ENCODE assay signal across 15 mouse cellular contexts in the genomic region with DNA sequence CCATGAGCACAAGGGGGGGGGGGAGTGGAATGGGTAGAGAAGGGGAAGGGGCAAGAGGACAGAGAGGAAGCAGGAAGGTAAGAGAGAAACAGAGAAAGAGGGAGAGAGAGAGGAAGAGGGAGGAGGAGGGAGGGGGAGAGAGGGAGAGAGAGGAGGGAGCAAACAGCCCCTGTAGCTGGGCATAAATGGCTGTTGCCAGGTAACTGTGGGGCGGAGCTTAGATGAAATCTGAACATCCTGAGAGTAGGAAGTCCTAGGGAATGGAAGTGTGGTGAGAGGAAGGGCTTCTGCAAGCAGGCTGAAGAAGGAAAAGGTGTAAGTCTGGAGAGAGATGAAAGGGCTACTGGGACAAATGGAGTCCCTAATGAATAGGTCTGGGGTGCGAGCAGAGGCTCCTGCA. TPM values are rescaled to one million over a fixed set of nuclear protein-coding genes. Genes with fewer than 3 reads are reported as not detected.
DNase-seq lines count a peak whose midpoint lies in the region; ATAC-seq and TF ChIP-seq lines count a peak whose summit lies in the region.
"Had no signal": no experiment of that assay in that cellular context is flagged by ENCODE, and none has a peak within 500 bp of the region (broad histone marks: within the 10 kb centered on the region; RNA-seq: fewer than 3 reads in every experiment).

No protein-coding gene starts in this region.

- ATAC-seq in kidney, embryonic 14.5 days (ENCODE audit: low FRiP score, low TSS enrichment) = no peak
- ATAC-seq in embryonic facial prominence, embryonic 11.5 days (replicated peaks; ENCODE audit: insufficient number of reproducible peaks, low FRiP score, low TSS enrichment, low read depth) = no peak
- ATAC-seq in limb, embryonic 11.5 days (ENCODE audit: insufficient number of reproducible peaks, low FRiP score, low TSS enrichment, low read depth) = no peak
- ATAC-seq in CD4-positive, CD25-positive, alpha-beta regulatory T cell, adult 4 months = no peak
- ATAC-seq: intestine, embryonic 16.5 days had no signal

- H3K27me3 ChIP-seq in kidney, adult 2 months (replicated peaks; ENCODE audit: control insufficient read depth, insufficient read depth, low read length) = no peaks in the 10 kb centered on the region
- H3K27me3 ChIP-seq in kidney, embryonic 14.5 days (ENCODE audit: control insufficient read depth, insufficient read depth, low read length) = no peaks in the 10 kb centered on the region
- no peaks in the 10 kb centered on the region for H3K27me3 ChIP-seq in embryonic facial prominence, embryonic 11.5 days (ENCODE audit: control insufficient read depth, insufficient read depth, low read length)
- H3K27me3 ChIP-seq in limb, embryonic 11.5 days (ENCODE audit: control insufficient read depth, insufficient read depth, low read length) = no peaks in the 10 kb centered on the region
- H3K27me3 ChIP-seq: CH12.LX; heart, embryonic 12.5 days had no signal

- no peak for TF ChIP-seq POLR2A in kidney, adult 2 months (IDR thresholded peaks at IDR 0.05; ENCODE audit: low read depth, low read length)

- no peak overlapping the region for H3K9ac ChIP-seq in kidney, embryonic 14.5 days (ENCODE audit: low read depth, low read length)
- H3K9ac ChIP-seq in embryonic facial prominence, embryonic 11.5 days (replicated peaks; ENCODE audit: low read length) = no peak overlapping the region
- no peak overlapping the region for H3K9ac ChIP-seq in limb, embryonic 11.5 days (ENCODE audit: low read length)
- H3K9ac ChIP-seq: forebrain, embryonic 12.5 days; heart, embryonic 12.5 days had no signal

- H3K4me3 ChIP-seq in kidney, adult 2 months (ENCODE audit: insufficient read depth, low read depth, low read length) = no peak overlapping the region
- no peak overlapping the region for H3K4me3 ChIP-seq in kidney, embryonic 14.5 days (ENCODE audit: low read length)
- H3K4me3 ChIP-seq in embryonic facial prominence, embryonic 11.5 days (ENCODE audit: low read depth, low read length) = no peak overlapping the region
- H3K4me3 ChIP-seq in limb, embryonic 11.5 days (ENCODE audit: low read depth, low read length) = no peak overlapping the region
- H3K4me3 ChIP-seq: forebrain, embryonic 12.5 days; heart, embryonic 12.5 days; hindbrain, embryonic 10.5 days; myocyte had no signal

- 55% methylated on average over 2 of the region's 2 CpGs for WGBS in kidney, adult 2 months
- 27% methylated on average over 2 of the region's 2 CpGs for WGBS in kidney, embryonic 14.5 days
- 47% methylated on average over 2 of the region's 2 CpGs for WGBS in embryonic facial prominence, embryonic 11.5 days
- 24% methylated on average over 2 of the region's 2 CpGs for WGBS in limb, embryonic 11.5 days

- no peaks in the 10 kb centered on the region for H3K9me3 ChIP-seq in kidney, embryonic 14.5 days (ENCODE audit: control insufficient read depth, low read length)
- no peaks in the 10 kb centered on the region for H3K9me3 ChIP-seq in embryonic facial prominence, embryonic 11.5 days (replicated peaks; ENCODE audit: control insufficient read depth, low read length)
- H3K9me3 ChIP-seq in limb, embryonic 11.5 days (ENCODE audit: control insufficient read depth, low read length) = no peaks in the 10 kb centered on the region
- H3K9me3 ChIP-seq: forebrain, embryonic 12.5 days; heart, embryonic 12.5 days; hindbrain, embryonic 10.5 days had no signal

- H3K36me3 ChIP-seq in kidney, adult 2 months (ENCODE audit: control insufficient read depth, insufficient read depth, low read length) = no peaks in the 10 kb centered on the region
- H3K36me3 ChIP-seq in kidney, embryonic 14.5 days (ENCODE audit: control insufficient read depth, insufficient read depth, low read length) = no peaks in the 10 kb centered on the region
- no peaks in the 10 kb centered on the region for H3K36me3 ChIP-seq in embryonic facial prominence, embryonic 11.5 days (replicated peaks; ENCODE audit: control insufficient read depth, insufficient read depth, low read depth, low read length)
- no peaks in the 10 kb centered on the region for H3K36me3 ChIP-seq in limb, embryonic 11.5 days (ENCODE audit: control insufficient read depth, insufficient read depth, low read length)
- H3K36me3 ChIP-seq: forebrain, embryonic 12.5 days; heart, embryonic 12.5 days; hindbrain, embryonic 10.5 days had no signal

- peaks cover 5% of the 10 kb centered on the region; the same call in 1 of the 2 replicates for H3K4me1 ChIP-seq in kidney, adult 2 months (ENCODE audit: control insufficient read depth, insufficient read depth, low read length)
- peaks cover 9% of the 10 kb centered on the region for H3K4me1 ChIP-seq in kidney, embryonic 14.5 days (ENCODE audit: control insufficient read depth, insufficient read depth, low read length)
- no peaks in the 10 kb centered on the region; the same call in 1 of the 2 replicates for H3K4me1 ChIP-seq in embryonic facial prominence, embryonic 11.5 days (ENCODE audit: control insufficient read depth, insufficient read depth, low read length)
- peaks cover 13% of the 10 kb centered on the region; the same call in 1 of the 2 replicates for H3K4me1 ChIP-seq in limb, embryonic 11.5 days (ENCODE audit: control insufficient read depth, insufficient read depth, low read length)

- no peak for TF ChIP-seq CTCF in kidney, adult 2 months (conservative IDR thresholded peaks at IDR 0.05; ENCODE audit: insufficient read depth, insufficient read length, low read depth, low read length)

- H3K27ac ChIP-seq in kidney, adult 2 months (ENCODE audit: insufficient read depth, low read depth, low read length) = no peak overlapping the region
- no peak overlapping the region for H3K27ac ChIP-seq in kidney, embryonic 14.5 days (ENCODE audit: low read depth, low read length)
- H3K27ac ChIP-seq in embryonic facial prominence, embryonic 11.5 days (replicated peaks; ENCODE audit: low read depth, low read length) = no peak overlapping the region
- H3K27ac ChIP-seq in limb, embryonic 11.5 days (replicated peaks; ENCODE audit: low read depth, low read length) = no peak overlapping the region
- H3K27ac ChIP-seq: forebrain, embryonic 12.5 days; hindbrain, embryonic 10.5 days had no signal

- no peak overlapping the region for H3K4me2 ChIP-seq in kidney, embryonic 14.5 days (replicated peaks; ENCODE audit: low read depth, low read length)
- no peak overlapping the region for H3K4me2 ChIP-seq in embryonic facial prominence, embryonic 11.5 days (ENCODE audit: low read depth, low read length)
- H3K4me2 ChIP-seq in limb, embryonic 11.5 days (ENCODE audit: low read depth, severe bottlenecking) = no peak overlapping the region
- H3K4me2 ChIP-seq: forebrain, embryonic 12.5 days had no signal

- peak; percentile 41 for DNase-seq in kidney, adult 2 months
- DNase-seq in R1 (ENCODE audit: low read depth, low spot score) = peak; percentile 79
- DNase-seq in embryonic facial prominence, embryonic 11.5 days (ENCODE audit: low spot score) = peak; percentile 69
- peak; percentile 51 for DNase-seq in limb, embryonic 11.5 days (ENCODE audit: low spot score)
- DNase-seq in right cerebral cortex, postnatal 10 days (ENCODE audit: low spot score in 2 of 2) = no peak
- DNase-seq: adrenal gland, postnatal 36 days; gastrocnemius, postnatal 25 days had no signal

RNA-seq across cellular contexts. Expression of gene Ankrd54, which starts 3.6 kb away (rescaled TPM):
- polyA plus RNA-seq in kidney, adult 2 months (2012; rRNA removed) = 38.9 and 52.2 TPM in 2 replicates
- 48.6 and 54.2 TPM in 2 replicates for polyA plus RNA-seq in kidney, embryonic 14.5 days (2014; fragmentation: Nextera tagmentation; extraction: Ambion mirVana)
- 42.8 and 56.2 TPM in 2 replicates for polyA plus RNA-seq in embryonic facial prominence, embryonic 11.5 days (2014; fragmentation: Nextera tagmentation; extraction: Ambion mirVana)
- polyA plus RNA-seq in limb, embryonic 11.5 days (2014; fragmentation: Nextera tagmentation; extraction: Ambion mirVana) = 56.7 and 63.2 TPM in 2 replicates
- 1 to 10 TPM; 3.5 to 9.6 TPM for polyA plus RNA-seq in CD4-positive, CD25-positive, alpha-beta regulatory T cell, adult 4 months (2017; shearing (Covaris generic))

RNA-seq across cellular contexts. Expression of gene Eif3l, which starts 8.7 kb away (rescaled TPM):
- 172 and 183 TPM in 2 replicates for polyA plus RNA-seq in kidney, adult 2 months (2012; rRNA removed)
- polyA plus RNA-seq in kidney, embryonic 14.5 days (2014; fragmentation: Nextera tagmentation; extraction: Ambion mirVana) = 207 and 265 TPM in 2 replicates
- polyA plus RNA-seq in embryonic facial prominence, embryonic 11.5 days (2014; fragmentation: Nextera tagmentation; extraction: Ambion mirVana) = 286 and 292 TPM in 2 replicates
- 275 and 280 TPM in 2 replicates for polyA plus RNA-seq in limb, embryonic 11.5 days (2014; fragmentation: Nextera tagmentation; extraction: Ambion mirVana)
- polyA plus RNA-seq in CD4-positive, CD25-positive, alpha-beta regulatory T cell, adult 4 months (2017; shearing (Covaris generic)) = 100 to 1,000 TPM; 224 to 263 TPM

RNA-seq across cellular contexts. Expression of gene Galr3, which starts 24.6 kb away (rescaled TPM):
- polyA plus RNA-seq in kidney, adult 2 months (2012; rRNA removed) = 0.64 and 1.2 TPM in 2 replicates
- 0.28 TPM in 1 of 2 replicates, not detected in the other for polyA plus RNA-seq in kidney, embryonic 14.5 days (2014; fragmentation: Nextera tagmentation; extraction: Ambion mirVana)
- polyA plus RNA-seq in embryonic facial prominence, embryonic 11.5 days (2014; fragmentation: Nextera tagmentation; extraction: Ambion mirVana) = 0.18 TPM in 1 of 2 replicates, not detected in the other
- not detected in 2 replicates for polyA plus RNA-seq in limb, embryonic 11.5 days (2014; fragmentation: Nextera tagmentation; extraction: Ambion mirVana)
- not detected for polyA plus RNA-seq in CD4-positive, CD25-positive, alpha-beta regulatory T cell, adult 4 months (2017; shearing (Covaris generic))
- polyA plus RNA-seq: forebrain, embryonic 12.5 days; heart, embryonic 12.5 days; hindbrain, embryonic 10.5 days had no signal

RNA-seq across cellular contexts. Expression of gene H1f0, which starts 38.0 kb away (rescaled TPM):
- 123 and 145 TPM in 2 replicates for polyA plus RNA-seq in kidney, adult 2 months (2012; rRNA removed)
- polyA plus RNA-seq in kidney, embryonic 14.5 days (2014; fragmentation: Nextera tagmentation; extraction: Ambion mirVana) = 137 and 306 TPM in 2 replicates
- 315 and 326 TPM in 2 replicates for polyA plus RNA-seq in embryonic facial prominence, embryonic 11.5 days (2014; fragmentation: Nextera tagmentation; extraction: Ambion mirVana)
- polyA plus RNA-seq in limb, embryonic 11.5 days (2014; fragmentation: Nextera tagmentation; extraction: Ambion mirVana) = 271 and 369 TPM in 2 replicates
- 10 to 100 TPM; 20.7 to 33.3 TPM for polyA plus RNA-seq in CD4-positive, CD25-positive, alpha-beta regulatory T cell, adult 4 months (2017; shearing (Covaris generic))

RNA-seq across cellular contexts. Expression of gene Micall1, which starts 42.4 kb away (rescaled TPM):
- polyA plus RNA-seq in kidney, adult 2 months (2012; rRNA removed) = 23.3 and 24.5 TPM in 2 replicates
- 6.5 and 7.2 TPM in 2 replicates for polyA plus RNA-seq in kidney, embryonic 14.5 days (2014; fragmentation: Nextera tagmentation; extraction: Ambion mirVana)
- polyA plus RNA-seq in embryonic facial prominence, embryonic 11.5 days (2014; fragmentation: Nextera tagmentation; extraction: Ambion mirVana) = 4.9 and 5.1 TPM in 2 replicates
- 7.8 and 8.1 TPM in 2 replicates for polyA plus RNA-seq in limb, embryonic 11.5 days (2014; fragmentation: Nextera tagmentation; extraction: Ambion mirVana)
- 10 to 100 TPM; 11.8 to 22.1 TPM for polyA plus RNA-seq in CD4-positive, CD25-positive, alpha-beta regulatory T cell, adult 4 months (2017; shearing (Covaris generic))

Comparison
In these comparisons a context has a peak if more than half of its experiments do, and no peak if none do; other contexts are left out.
1. DNase-seq: peak in kidney, adult 2 months (single experiment), R1 (single experiment), embryonic facial prominence, embryonic 11.5 days (single experiment) and limb, embryonic 11.5 days (single experiment); none in right cerebral cortex, postnatal 10 days (0 of 2).